Mouse (Mus musculus): Measurements from ENCODE around the gene R3hdm1. TPM values are rescaled to one million over a fixed set of nuclear protein-coding genes. Genes with fewer than 3 reads are reported as not detected.

The R3hdm1 gene
- polyA plus RNA-seq, 1 experiment from 2014 or later: 44.0 TPM

MicroRNA genes within 50 kb of the gene (microRNA counts, 519-probe panel; counts per million panel counts)
- 2,356 counts per million, percentile 56 among the panel's probes with 10 or more counts for microRNA mmu-miR-128

Small RNA genes lying within 50 kb of the gene (microRNA-seq; reads per million reads assigned to microRNA genes)
- gene Mir128-1: 95.6 reads per million, percentile 46 among the genes with 10 or more reads in this experiment

Other genes with a start within 250 kb of the R3hdm1 start
- gene Map3k19, start 248.3 kb upstream of the R3hdm1 start, polyA plus RNA-seq (2015; fragmentation: Nextera tagmentation; extraction: Ambion mirVana): not detected in 2 replicates
- gene Rab3gap1, start 234.5 kb upstream of the R3hdm1 start, polyA plus RNA-seq (2015; fragmentation: Nextera tagmentation; extraction: Ambion mirVana): 19.9 and 20.3 TPM in 2 replicates
- gene Zranb3, start 254 bp upstream of the R3hdm1 start, polyA plus RNA-seq (2015; fragmentation: Nextera tagmentation; extraction: Ambion mirVana): 4.6 and 5.4 TPM in 2 replicates
- gene Ubxn4, start 140.7 kb downstream of the R3hdm1 start, polyA plus RNA-seq (2015; fragmentation: Nextera tagmentation; extraction: Ambion mirVana): 77.5 and 77.8 TPM in 2 replicates
- gene Lct, start 225.0 kb downstream of the R3hdm1 start, polyA plus RNA-seq (2015; fragmentation: Nextera tagmentation; extraction: Ambion mirVana): 45.3 and 80.2 TPM in 2 replicates